ENCODE assay signal across 8 mouse cellular contexts in the genomic region with DNA sequence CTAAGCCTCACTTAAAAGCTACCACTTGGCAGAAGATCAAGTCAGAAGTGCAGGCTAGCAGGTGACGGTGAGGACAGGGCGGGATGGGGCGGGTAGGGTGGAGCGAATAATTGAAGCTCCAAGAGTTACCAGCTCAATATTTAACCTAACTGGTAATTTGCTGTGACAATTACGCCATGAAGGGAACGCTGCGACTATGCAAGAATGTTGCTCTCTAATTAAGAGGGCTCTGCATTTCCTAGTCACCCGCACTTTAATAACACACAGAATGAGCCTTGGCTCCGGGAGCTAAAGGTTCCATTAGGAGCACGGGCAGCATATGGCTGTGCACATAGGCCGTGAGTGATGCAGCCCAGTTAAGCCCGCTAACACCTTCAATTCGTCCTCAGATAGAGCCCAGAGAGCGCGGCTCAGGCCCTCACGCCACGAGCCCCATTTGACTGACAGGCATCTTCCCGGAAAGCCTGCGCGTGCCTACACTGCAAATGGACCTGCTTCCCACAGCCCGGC. TPM values are rescaled to one million over a fixed set of nuclear protein-coding genes. Genes with fewer than 3 reads are reported as not detected.
DNase-seq lines count a peak whose midpoint lies in the region; ATAC-seq lines count a peak whose summit lies in the region.

No protein-coding gene starts in this region.

- peak overlapping the region; percentile 9; the same call in 1 of the 2 replicates for H3K4me3 ChIP-seq in forebrain, embryonic 13.5 days
- no peak overlapping the region for H3K4me3 ChIP-seq in forebrain, embryonic 10.5 days
- H3K4me3 ChIP-seq in midbrain, embryonic 12.5 days = no peak overlapping the region
- H3K4me3 ChIP-seq in midbrain, embryonic 10.5 days = no peak overlapping the region
- no peak overlapping the region for H3K4me3 ChIP-seq in kidney, embryonic 14.5 days (ENCODE audit: low read length)

- no peak overlapping the region for H3K27ac ChIP-seq in forebrain, embryonic 13.5 days
- H3K27ac ChIP-seq in forebrain, embryonic 10.5 days = no peak overlapping the region
- H3K27ac ChIP-seq in midbrain, embryonic 12.5 days (replicated peaks) = peak overlapping the region; percentile 49
- no peak overlapping the region for H3K27ac ChIP-seq in midbrain, embryonic 10.5 days (replicated peaks)
- no peak overlapping the region for H3K27ac ChIP-seq in kidney, embryonic 14.5 days (ENCODE audit: low read depth, low read length)

- H3K4me1 ChIP-seq in forebrain, embryonic 13.5 days = peaks cover 40% of the 10 kb centered on the region
- peaks cover 40% of the 10 kb centered on the region for H3K4me1 ChIP-seq in forebrain, embryonic 10.5 days
- peaks cover 46% of the 10 kb centered on the region for H3K4me1 ChIP-seq in midbrain, embryonic 12.5 days
- peaks cover 47% of the 10 kb centered on the region for H3K4me1 ChIP-seq in midbrain, embryonic 10.5 days
- H3K4me1 ChIP-seq in kidney, embryonic 14.5 days (ENCODE audit: control insufficient read depth, insufficient read depth, low read length) = peaks cover 9% of the 10 kb centered on the region; the same call in 1 of the 2 replicates

- no peak for DNase-seq in forebrain, embryonic 10.5 days (ENCODE audit: extremely low spot score, low spot score)
- DNase-seq in midbrain, embryonic 10.5 days (ENCODE audit: low spot score) = no peak
- DNase-seq in retina, postnatal 1 day = peak; percentile 67
- no peak for DNase-seq in lung, adult 18-20 months
- DNase-seq in testis, postnatal 14 days (ENCODE audit: low spot score) = no peak

- no peaks in the 10 kb centered on the region for H3K36me3 ChIP-seq in forebrain, embryonic 13.5 days (ENCODE audit: poor library complexity, severe bottlenecking)
- no peaks in the 10 kb centered on the region for H3K36me3 ChIP-seq in forebrain, embryonic 10.5 days (replicated peaks)
- no peaks in the 10 kb centered on the region for H3K36me3 ChIP-seq in midbrain, embryonic 12.5 days
- H3K36me3 ChIP-seq in midbrain, embryonic 10.5 days = no peaks in the 10 kb centered on the region
- H3K36me3 ChIP-seq in kidney, embryonic 14.5 days (ENCODE audit: control insufficient read depth, insufficient read depth, low read length) = no peaks in the 10 kb centered on the region

- peak; percentile 14; the same call in 1 of the 2 replicates for ATAC-seq in forebrain, embryonic 13.5 days
- ATAC-seq in midbrain, embryonic 12.5 days (ENCODE audit: low FRiP score, low read depth) = peak; percentile 56; the same call in 1 of the 2 replicates
- 0 out of 2 replicates have a peak, but pooled peaks have one; percentile 18 for ATAC-seq in kidney, embryonic 14.5 days (ENCODE audit: low FRiP score, low TSS enrichment)

- 24% methylated on average over 21 of the region's 21 CpGs for WGBS in forebrain, embryonic 13.5 days
- 58% methylated on average over 21 of the region's 21 CpGs for WGBS in forebrain, embryonic 10.5 days
- WGBS in midbrain, embryonic 12.5 days = 51% methylated on average over 21 of the region's 21 CpGs
- WGBS in midbrain, embryonic 10.5 days = 65% methylated on average over 21 of the region's 21 CpGs
- WGBS in kidney, embryonic 14.5 days = 26% methylated on average over 21 of the region's 21 CpGs

- peak overlapping the region; percentile 45 for H3K4me2 ChIP-seq in forebrain, embryonic 13.5 days
- no peak overlapping the region for H3K4me2 ChIP-seq in midbrain, embryonic 12.5 days (replicated peaks)
- H3K4me2 ChIP-seq in kidney, embryonic 14.5 days (replicated peaks; ENCODE audit: low read depth, low read length) = no peak overlapping the region

- H3K9me3 ChIP-seq in forebrain, embryonic 13.5 days (replicated peaks) = no peaks in the 10 kb centered on the region
- H3K9me3 ChIP-seq in forebrain, embryonic 10.5 days = no peaks in the 10 kb centered on the region
- H3K9me3 ChIP-seq in midbrain, embryonic 12.5 days = no peaks in the 10 kb centered on the region
- H3K9me3 ChIP-seq in midbrain, embryonic 10.5 days (replicated peaks) = no peaks in the 10 kb centered on the region
- no peaks in the 10 kb centered on the region for H3K9me3 ChIP-seq in kidney, embryonic 14.5 days (ENCODE audit: control insufficient read depth, low read length)

- H3K9ac ChIP-seq in forebrain, embryonic 13.5 days = no peak overlapping the region; the same call in 1 of the 2 replicates
- no peak overlapping the region for H3K9ac ChIP-seq in midbrain, embryonic 12.5 days (replicated peaks)
- no peak overlapping the region for H3K9ac ChIP-seq in kidney, embryonic 14.5 days (ENCODE audit: low read depth, low read length)

- H3K27me3 ChIP-seq in forebrain, embryonic 13.5 days = peaks cover 25% of the 10 kb centered on the region
- peaks cover 43% of the 10 kb centered on the region for H3K27me3 ChIP-seq in forebrain, embryonic 10.5 days (ENCODE audit: poor library complexity, severe bottlenecking)
- H3K27me3 ChIP-seq in midbrain, embryonic 12.5 days = peaks cover 14% of the 10 kb centered on the region; the same call in 1 of the 2 replicates
- peaks cover 35% of the 10 kb centered on the region for H3K27me3 ChIP-seq in midbrain, embryonic 10.5 days (ENCODE audit: low read depth, poor library complexity, severe bottlenecking)
- no peaks in the 10 kb centered on the region; the same call in 1 of the 2 replicates for H3K27me3 ChIP-seq in kidney, embryonic 14.5 days (ENCODE audit: control insufficient read depth, insufficient read depth, low read length)

RNA-seq across cellular contexts. Expression of a gene that starts 54.2 kb away (rescaled TPM):
- 99.6 and 110 TPM in 2 replicates for polyA plus RNA-seq in forebrain, embryonic 13.5 days (2015; fragmentation: Nextera tagmentation; extraction: Ambion mirVana)
- 194 and 213 TPM in 2 replicates for polyA plus RNA-seq in forebrain, embryonic 10.5 days (2016; fragmentation: Nextera tagmentation; extraction: Ambion mirVana)
- 107 and 110 TPM in 2 replicates for polyA plus RNA-seq in midbrain, embryonic 12.5 days (2016; fragmentation: Nextera tagmentation; extraction: Ambion mirVana)
- polyA plus RNA-seq in midbrain, embryonic 10.5 days (2016; fragmentation: Nextera tagmentation; extraction: Ambion mirVana) = 179 and 197 TPM in 2 replicates
- polyA plus RNA-seq in kidney, embryonic 14.5 days (2014; fragmentation: Nextera tagmentation; extraction: Ambion mirVana) = 111 and 119 TPM in 2 replicates

RNA-seq across cellular contexts. Expression of a gene that starts 54.3 kb away (rescaled TPM):
- 17.7 and 17.8 TPM in 2 replicates for polyA plus RNA-seq in forebrain, embryonic 13.5 days (2015; fragmentation: Nextera tagmentation; extraction: Ambion mirVana)
- polyA plus RNA-seq in forebrain, embryonic 10.5 days (2016; fragmentation: Nextera tagmentation; extraction: Ambion mirVana) = 18.5 and 20.4 TPM in 2 replicates
- polyA plus RNA-seq in midbrain, embryonic 12.5 days (2016; fragmentation: Nextera tagmentation; extraction: Ambion mirVana) = 16.3 and 16.6 TPM in 2 replicates
- polyA plus RNA-seq in midbrain, embryonic 10.5 days (2016; fragmentation: Nextera tagmentation; extraction: Ambion mirVana) = 17.5 and 19.5 TPM in 2 replicates
- 10.4 and 17.8 TPM in 2 replicates for polyA plus RNA-seq in kidney, embryonic 14.5 days (2014; fragmentation: Nextera tagmentation; extraction: Ambion mirVana)
